In genomic region chr6:138645604-138646003, GRCm38 (mm10) we compare ENCODE assay signal across 22 mouse cellular contexts. TPM values are rescaled to one million over a fixed set of nuclear protein-coding genes. Genes with fewer than 3 reads are reported as not detected.
DNase-seq lines count a peak whose midpoint lies in the region; ATAC-seq lines count a peak whose summit lies in the region.
"Had no signal": no experiment of that assay in that cellular context is flagged by ENCODE, and none has a peak within 500 bp of the region (broad histone marks: within the 10 kb centered on the region; RNA-seq: fewer than 3 reads in every experiment).

No protein-coding gene starts in this region.

- no peak overlapping the region for H3K9ac ChIP-seq in embryonic facial prominence, embryonic 12.5 days
- H3K9ac ChIP-seq in forebrain, embryonic 11.5 days (ENCODE audit: low read length) = no peak overlapping the region
- H3K9ac ChIP-seq in forebrain, embryonic 12.5 days = no peak overlapping the region
- no peak overlapping the region for H3K9ac ChIP-seq in limb, embryonic 11.5 days (ENCODE audit: low read length)

- no peak overlapping the region for H3K4me2 ChIP-seq in embryonic facial prominence, embryonic 12.5 days (replicated peaks)
- no peak overlapping the region for H3K4me2 ChIP-seq in forebrain, embryonic 11.5 days (ENCODE audit: low read depth, low read length, severe bottlenecking)
- no peak overlapping the region for H3K4me2 ChIP-seq in forebrain, embryonic 12.5 days
- H3K4me2 ChIP-seq in limb, embryonic 11.5 days (ENCODE audit: low read depth, severe bottlenecking) = no peak overlapping the region

- H3K4me1 ChIP-seq in embryonic facial prominence, embryonic 12.5 days = no peaks in the 10 kb centered on the region
- no peaks in the 10 kb centered on the region for H3K4me1 ChIP-seq in embryonic facial prominence, embryonic 10.5 days
- H3K4me1 ChIP-seq in forebrain, embryonic 11.5 days (replicated peaks; ENCODE audit: control insufficient read depth, insufficient read depth, low read length) = no peaks in the 10 kb centered on the region
- H3K4me1 ChIP-seq in forebrain, embryonic 12.5 days = no peaks in the 10 kb centered on the region
- no peaks in the 10 kb centered on the region for H3K4me1 ChIP-seq in limb, embryonic 11.5 days (ENCODE audit: control insufficient read depth, insufficient read depth, low read length)
- H3K4me1 ChIP-seq in limb, embryonic 10.5 days = no peaks in the 10 kb centered on the region

- H3K27me3 ChIP-seq in embryonic facial prominence, embryonic 12.5 days = no peaks in the 10 kb centered on the region
- no peaks in the 10 kb centered on the region for H3K27me3 ChIP-seq in embryonic facial prominence, embryonic 10.5 days (replicated peaks; ENCODE audit: low read depth, poor library complexity, severe bottlenecking)
- H3K27me3 ChIP-seq in forebrain, embryonic 11.5 days (ENCODE audit: control insufficient read depth, insufficient read depth, low read length) = no peaks in the 10 kb centered on the region
- H3K27me3 ChIP-seq in forebrain, embryonic 12.5 days = no peaks in the 10 kb centered on the region
- H3K27me3 ChIP-seq in limb, embryonic 11.5 days (ENCODE audit: control insufficient read depth, insufficient read depth, low read length) = no peaks in the 10 kb centered on the region
- H3K27me3 ChIP-seq in limb, embryonic 10.5 days (ENCODE audit: low read depth, poor library complexity, severe bottlenecking) = no peaks in the 10 kb centered on the region
- H3K27me3 ChIP-seq: CH12.LX, Patski had no signal

- 94% methylated on average over 2 of the region's 2 CpGs for WGBS in embryonic facial prominence, embryonic 12.5 days
- 96% methylated on average over 2 of the region's 2 CpGs for WGBS in embryonic facial prominence, embryonic 10.5 days
- WGBS in forebrain, embryonic 11.5 days = 88% methylated on average over 2 of the region's 2 CpGs
- WGBS in forebrain, embryonic 12.5 days = 98% methylated on average over 2 of the region's 2 CpGs
- 90% methylated on average over 2 of the region's 2 CpGs for WGBS in limb, embryonic 11.5 days
- WGBS in limb, embryonic 10.5 days = 94% methylated on average over 2 of the region's 2 CpGs

- no peak overlapping the region for H3K4me3 ChIP-seq in embryonic facial prominence, embryonic 12.5 days
- H3K4me3 ChIP-seq in embryonic facial prominence, embryonic 10.5 days = no peak overlapping the region
- no peak overlapping the region for H3K4me3 ChIP-seq in forebrain, embryonic 11.5 days (ENCODE audit: low read depth, low read length)
- H3K4me3 ChIP-seq in forebrain, embryonic 12.5 days (replicated peaks) = no peak overlapping the region
- no peak overlapping the region for H3K4me3 ChIP-seq in limb, embryonic 11.5 days (ENCODE audit: low read depth, low read length)
- H3K4me3 ChIP-seq in limb, embryonic 10.5 days = no peak overlapping the region

- 0 out of 2 replicates have a peak, but pooled peaks cover 4% of the 10 kb centered on the region for H3K9me3 ChIP-seq in embryonic facial prominence, embryonic 12.5 days
- H3K9me3 ChIP-seq in embryonic facial prominence, embryonic 10.5 days = 0 out of 2 replicates have a peak, but pooled peaks cover 3% of the 10 kb centered on the region
- no peaks in the 10 kb centered on the region for H3K9me3 ChIP-seq in forebrain, embryonic 11.5 days (ENCODE audit: control insufficient read depth, low read length)
- peaks cover 4% of the 10 kb centered on the region; the same call in 1 of the 2 replicates for H3K9me3 ChIP-seq in forebrain, embryonic 12.5 days
- H3K9me3 ChIP-seq in limb, embryonic 11.5 days (ENCODE audit: control insufficient read depth, low read length) = no peaks in the 10 kb centered on the region
- H3K9me3 ChIP-seq in limb, embryonic 10.5 days (replicated peaks) = no peaks in the 10 kb centered on the region

- DNase-seq in embryonic facial prominence, embryonic 10.5 days (ENCODE audit: low spot score) = no peak
- no peak for DNase-seq in forebrain, embryonic 11.5 days (ENCODE audit: low spot score)
- no peak for DNase-seq in limb, embryonic 11.5 days (ENCODE audit: low spot score)
- DNase-seq in limb, embryonic 10.5 days (ENCODE audit: low spot score) = no peak
- DNase-seq: adrenal gland, adult 2 months; adrenal gland, adult 8-10 months; adrenal gland, postnatal 10 days; adrenal gland, postnatal 14 days; adrenal gland, postnatal 25 days; adrenal gland, postnatal 36 days; B cell, adult 2 months; cerebellum, adult 11 months; cerebellum, adult 11-12 months; cerebellum, adult 18-20 months had no signal

- 0 out of 2 replicates have a peak, but pooled peaks have one; percentile 60 for ATAC-seq in embryonic facial prominence, embryonic 12.5 days (ENCODE audit: insufficient number of reproducible peaks, insufficient read depth, low FRiP score, low TSS enrichment)
- ATAC-seq in forebrain, embryonic 11.5 days (replicated peaks; ENCODE audit: low FRiP score) = 0 out of 2 replicates have a peak, but pooled peaks have one; percentile 36
- no peak for ATAC-seq in forebrain, embryonic 12.5 days (ENCODE audit: low FRiP score)
- ATAC-seq in limb, embryonic 11.5 days (ENCODE audit: insufficient number of reproducible peaks, low FRiP score, low TSS enrichment, low read depth) = 0 out of 2 replicates have a peak, but pooled peaks have one; percentile 62
- ATAC-seq: activated CD4-positive, CD25-positive, alpha-beta regulatory T cell, adult 4 months; CD4-positive, CD25-positive, alpha-beta regulatory T cell, adult 4 months; Patski had no signal

- no peaks in the 10 kb centered on the region for H3K36me3 ChIP-seq in embryonic facial prominence, embryonic 12.5 days
- no peaks in the 10 kb centered on the region for H3K36me3 ChIP-seq in embryonic facial prominence, embryonic 10.5 days (replicated peaks)
- H3K36me3 ChIP-seq in forebrain, embryonic 11.5 days (ENCODE audit: control insufficient read depth, insufficient read depth, low read length) = no peaks in the 10 kb centered on the region
- H3K36me3 ChIP-seq in forebrain, embryonic 12.5 days (replicated peaks) = no peaks in the 10 kb centered on the region
- no peaks in the 10 kb centered on the region for H3K36me3 ChIP-seq in limb, embryonic 11.5 days (ENCODE audit: control insufficient read depth, insufficient read depth, low read length)
- no peaks in the 10 kb centered on the region for H3K36me3 ChIP-seq in limb, embryonic 10.5 days
- H3K36me3 ChIP-seq: G1E had no signal

- no peak overlapping the region for H3K27ac ChIP-seq in embryonic facial prominence, embryonic 12.5 days
- no peak overlapping the region for H3K27ac ChIP-seq in embryonic facial prominence, embryonic 10.5 days (replicated peaks)
- no peak overlapping the region for H3K27ac ChIP-seq in forebrain, embryonic 11.5 days (ENCODE audit: low read depth, low read length)
- H3K27ac ChIP-seq in forebrain, embryonic 12.5 days = no peak overlapping the region
- H3K27ac ChIP-seq in limb, embryonic 11.5 days (replicated peaks; ENCODE audit: low read depth, low read length) = no peak overlapping the region
- no peak overlapping the region for H3K27ac ChIP-seq in limb, embryonic 10.5 days

RNA-seq across cellular contexts. Expression of gene Igbp1b, which starts 12.7 kb away (rescaled TPM):
- polyA plus RNA-seq in embryonic facial prominence, embryonic 12.5 days (2016; fragmentation: Nextera tagmentation; extraction: Ambion mirVana) = not detected in 2 replicates
- polyA plus RNA-seq in embryonic facial prominence, embryonic 10.5 days (2016; fragmentation: Nextera tagmentation; extraction: Ambion mirVana) = not detected in 2 replicates
- polyA plus RNA-seq in forebrain, embryonic 11.5 days (2014; fragmentation: Nextera tagmentation; extraction: Ambion mirVana) = 0.12 TPM in 1 of 2 replicates, not detected in the other
- polyA plus RNA-seq in forebrain, embryonic 12.5 days (2016; fragmentation: Nextera tagmentation; extraction: Ambion mirVana) = 0.22 and 0.34 TPM in 2 replicates
- not detected in 2 replicates for polyA plus RNA-seq in limb, embryonic 11.5 days (2014; fragmentation: Nextera tagmentation; extraction: Ambion mirVana)
- not detected in 2 replicates for polyA plus RNA-seq in limb, embryonic 10.5 days (2016; fragmentation: Nextera tagmentation; extraction: Ambion mirVana)
- polyA plus RNA-seq: activated CD4-positive, CD25-positive, alpha-beta regulatory T cell, adult 4 months; adrenal gland, adult 2 months; C2C12; CD4-positive, CD25-positive, alpha-beta regulatory T cell, adult 4 months; G1E; Patski had no signal
